Mouse (Mus musculus) hindbrain, embryonic 16.5 days (tissue): ENCODE data around the gene Svop. TPM values are rescaled to one million over a fixed set of nuclear protein-coding genes. Genes with fewer than 3 reads are reported as not detected.

Experiments used
- ATAC-seq: fragments of 200-750 bp; cut with Nextera tagmentation; 2 replicates; pipeline ENCODE4 v1.8.0; 2017; ENCODE audit warnings: moderate TSS enrichment, moderate library complexity
- H3K27ac ChIP-seq: fragments of 300-500 bp; sonication (generic); 2 replicates; pipeline ENCODE4 v1.5.1; 2014; ENCODE audit warnings: low read depth, mild to moderate bottlenecking, control low read depth, low read length, moderate library complexity
- H3K27me3 ChIP-seq: fragments of 300-500 bp; sonication (generic); replicated peaks from 2 replicates; pipeline ENCODE4 v1.6.1; 2014; ENCODE audit warnings: low read length; ENCODE audit not compliant: control insufficient read depth, insufficient read depth
- H3K36me3 ChIP-seq: fragments of 300-500 bp; sonication (generic); 2 replicates; pipeline ENCODE4 v1.6.1; 2014; ENCODE audit warnings: mild to moderate bottlenecking, low read length, moderate library complexity, mixed read lengths; ENCODE audit not compliant: control insufficient read depth, insufficient read depth
- H3K4me1 ChIP-seq: fragments of 300-500 bp; sonication (generic); 2 replicates; pipeline ENCODE4 v1.6.1; 2014; ENCODE audit warnings: low read depth, low read length; ENCODE audit not compliant: control insufficient read depth, insufficient read depth
- H3K4me2 ChIP-seq: fragments of 300-500 bp; sonication (generic); 2 replicates; pipeline ENCODE4 v1.6.1; 2014; ENCODE audit warnings: mild to moderate bottlenecking, low read length, control low read depth, moderate library complexity
- H3K4me3 ChIP-seq: fragments of 300-500 bp; sonication (generic); 2 replicates; pipeline ENCODE4 v1.5.1; 2014; ENCODE audit warnings: mild to moderate bottlenecking, low read length, control low read depth, moderate library complexity
- H3K9ac ChIP-seq: fragments of 300-500 bp; sonication (generic); 2 replicates; pipeline ENCODE4 v1.6.1; 2014; ENCODE audit warnings: low read depth, mild to moderate bottlenecking, control low read depth, low read length, moderate library complexity
- H3K9me3 ChIP-seq: fragments of 300-500 bp; sonication (generic); 2 replicates; pipeline ENCODE4 v1.6.1; 2014; ENCODE audit warnings: mild to moderate bottlenecking, low read length, moderate library complexity; ENCODE audit not compliant: control insufficient read depth
- WGBS: fragments of 180-500 bp; shearing (Covaris S2); extraction: QIAGEN DNeasy Blood & Tissue Kit; methylation state at CpG from one replicate; pipeline ENCODE4 v1.1.7; 2014; 5-methylcytosine and 5-hydroxymethylcytosine counted together
- polyA plus RNA-seq: library from polyadenylated mRNA; unstranded; fragments of >200 nt; fragmentation: Nextera tagmentation; extraction: Ambion mirVana; gene quantifications from 2 replicates; pipeline ENCODE4 v1.2.1, GENCODE M21; 2015

The Svop gene
- polyA plus RNA-seq, 1 experiment from 2014 or later: 97.2 TPM

GRCm38 (mm10) chr5:114130698-114131520 lies 39.5 kb upstream of the Svop start:
- Histone ChIP-seq H3K9me3 (no peaks in the 10 kb centered on the region), H3K27ac (peak overlapping the region; percentile 54; the same call in 1 of the 2 replicates), H3K27me3 (no peaks in the 10 kb centered on the region), H3K4me2 (peak overlapping the region; percentile 99), H3K4me3 (peak overlapping the region; percentile 94), H3K36me3 (no peaks in the 10 kb centered on the region), H3K4me1 (peaks cover 19% of the 10 kb centered on the region), H3K9ac (peak overlapping the region; percentile 68)
- peak; percentile 97 for ATAC-seq
- under 1% methylated on average over 81 of the region's 87 CpGs for WGBS

DNA sequence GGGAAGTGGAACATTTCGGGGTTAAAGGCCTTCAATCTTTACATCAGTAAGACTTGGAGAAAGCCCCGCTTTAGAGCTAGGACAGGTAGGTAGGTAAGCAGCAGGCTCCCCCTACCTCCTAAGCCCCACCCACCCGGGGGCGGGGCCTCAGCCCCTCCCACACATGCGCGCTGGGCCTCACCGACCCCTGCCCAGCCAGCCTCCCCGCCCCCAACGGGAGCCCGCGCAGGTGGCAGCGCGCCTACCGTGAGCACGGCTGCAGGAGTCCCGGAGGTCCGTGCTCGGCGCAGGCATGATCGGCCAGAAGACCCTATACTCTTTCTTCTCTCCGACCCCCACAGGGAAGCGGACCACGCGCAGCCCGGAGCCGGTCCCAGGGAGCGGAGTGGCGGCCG lies 38.8 kb upstream of the Svop start, which contains the start of gene Ung:
Ung (plus strand) TSS at position 176 of the 395 bp plus-strand sequence.
- H3K27me3 ChIP-seq: no peaks in the 10 kb centered on the region
- no peaks in the 10 kb centered on the region for H3K36me3 ChIP-seq
- WGBS: under 1% methylated on average over 21 of the region's 29 CpGs
- H3K4me2 ChIP-seq: peak within 1 kb of the TSS; percentile 99
- H3K4me1 ChIP-seq: peaks cover 19% of the 10 kb centered on the region
- peak; percentile 26 for ATAC-seq
- H3K9ac ChIP-seq: peak within 1 kb of the TSS; percentile 68
- peak within 1 kb of the TSS; percentile 54; the same call in 1 of the 2 replicates for H3K27ac ChIP-seq
- H3K4me3 ChIP-seq: peak within 1 kb of the TSS; percentile 94
- H3K9me3 ChIP-seq: no peaks in the 10 kb centered on the region

DNA sequence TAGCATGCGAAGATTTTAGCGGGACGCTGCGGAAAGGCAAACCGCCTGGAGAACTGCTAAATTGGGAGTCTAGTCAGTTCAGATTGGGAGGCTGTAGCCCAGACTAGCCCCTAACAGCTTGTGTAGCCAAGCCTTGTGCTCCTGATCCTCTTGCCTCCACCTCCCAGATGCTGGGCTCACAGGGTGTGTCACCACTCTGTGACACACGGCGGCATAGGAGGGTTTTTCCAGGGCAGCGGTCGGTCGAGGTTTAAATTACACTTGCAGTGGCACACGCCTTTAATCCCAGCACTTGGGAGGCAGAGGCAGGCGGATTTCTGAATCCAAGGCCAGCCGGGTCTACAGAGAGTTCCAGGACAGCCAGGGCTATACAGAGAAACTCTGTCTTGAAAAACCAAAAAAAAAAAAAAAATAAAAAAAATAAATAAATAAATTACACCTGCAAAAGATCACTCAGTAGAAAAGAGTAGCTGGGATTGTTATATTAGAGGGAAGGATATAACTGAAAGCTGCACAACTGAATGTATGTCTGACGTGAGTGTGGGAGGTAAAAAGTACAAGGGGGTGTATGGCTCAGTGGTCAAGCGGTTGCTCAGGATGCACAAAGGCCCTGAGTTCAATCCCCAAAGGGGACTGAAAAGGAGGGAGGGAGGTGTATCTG lies 38.3 kb upstream of the Svop start:
- Histone ChIP-seq H3K27ac (no peak overlapping the region), H3K9me3 (no peaks in the 10 kb centered on the region), H3K4me1 (peaks cover 19% of the 10 kb centered on the region), H3K4me3 (peak overlapping the region; percentile 94), H3K4me2 (peak overlapping the region; percentile 99), H3K9ac (no peak overlapping the region), H3K36me3 (no peaks in the 10 kb centered on the region), H3K27me3 (no peaks in the 10 kb centered on the region)
- WGBS: 82% methylated on average over 15 of the region's 15 CpGs
- ATAC-seq: no peak

- peak within 1 kb of the TSS; percentile 59 for H3K4me3 ChIP-seq
- peak within 1 kb of the TSS; percentile 64 for H3K9ac ChIP-seq
- ATAC-seq: 0 out of 2 replicates have a peak, but pooled peaks have one; percentile 10
- peaks cover 19% of the 10 kb centered on the region for H3K4me1 ChIP-seq
- peak within 1 kb of the TSS; percentile 79 for H3K27ac ChIP-seq
- no peaks in the 10 kb centered on the region for H3K9me3 ChIP-seq
- under 1% methylated on average over 68 of the region's 69 CpGs for WGBS
- peak within 1 kb of the TSS; percentile 86 for H3K4me2 ChIP-seq
- H3K36me3 ChIP-seq: peaks cover 15% of the 10 kb centered on the region
- no peaks in the 10 kb centered on the region for H3K27me3 ChIP-seq
These were observed 36.3 kb upstream of the Svop start, which contains the start of gene Alkbh2 for GRCm38 (mm10) chr5:114127374-114128349. Gene Alkbh2 (minus strand): TSS chr5:114128218.

DNA sequence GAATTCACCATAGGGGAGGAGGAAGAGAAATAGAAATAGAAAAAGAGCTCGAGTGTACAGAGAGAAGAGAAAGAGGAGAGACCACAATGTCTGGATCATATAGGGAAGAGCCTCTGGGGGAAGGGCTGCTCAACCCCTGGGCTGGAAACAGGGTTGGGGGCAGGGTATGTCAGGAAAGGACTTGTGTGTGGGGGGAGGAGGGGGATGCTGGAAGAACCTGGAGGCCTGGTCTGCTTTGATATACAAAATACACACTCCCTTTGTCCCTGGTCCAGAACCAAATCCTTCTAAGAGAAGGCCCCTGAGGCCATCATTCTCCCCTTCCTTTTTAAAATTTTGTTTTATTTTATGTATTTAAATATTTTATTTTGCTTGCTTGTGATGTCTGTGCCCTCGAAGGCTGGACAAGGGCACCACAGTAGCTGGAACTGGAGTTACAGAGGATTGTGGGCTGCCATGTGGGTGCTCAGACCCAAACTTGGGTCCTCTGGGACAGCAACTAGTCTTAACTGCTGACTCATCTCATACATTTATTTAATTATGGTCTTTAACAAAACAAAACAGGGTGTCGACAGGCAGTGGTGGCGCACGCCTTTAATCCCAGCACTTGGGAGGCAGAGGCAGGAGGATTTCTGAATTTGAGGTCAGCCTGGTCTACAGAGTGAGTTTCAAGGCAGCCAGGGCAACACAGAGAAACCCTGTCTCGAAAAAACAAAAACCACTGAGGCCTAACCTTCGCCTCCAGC lies 35.3 kb upstream of the Svop start:
- Histone ChIP-seq H3K27me3 (no peaks in the 10 kb centered on the region), H3K4me3 (no peak overlapping the region; the same call in 1 of the 2 replicates), H3K4me1 (peaks cover 17% of the 10 kb centered on the region), H3K9ac (no peak overlapping the region; the same call in 1 of the 2 replicates), H3K36me3 (peaks cover 25% of the 10 kb centered on the region), H3K4me2 (peak overlapping the region; percentile 86), H3K9me3 (no peaks in the 10 kb centered on the region), H3K27ac (no peak overlapping the region)
- 89% methylated on average over 7 of the region's 7 CpGs for WGBS
- no peak for ATAC-seq

DNA sequence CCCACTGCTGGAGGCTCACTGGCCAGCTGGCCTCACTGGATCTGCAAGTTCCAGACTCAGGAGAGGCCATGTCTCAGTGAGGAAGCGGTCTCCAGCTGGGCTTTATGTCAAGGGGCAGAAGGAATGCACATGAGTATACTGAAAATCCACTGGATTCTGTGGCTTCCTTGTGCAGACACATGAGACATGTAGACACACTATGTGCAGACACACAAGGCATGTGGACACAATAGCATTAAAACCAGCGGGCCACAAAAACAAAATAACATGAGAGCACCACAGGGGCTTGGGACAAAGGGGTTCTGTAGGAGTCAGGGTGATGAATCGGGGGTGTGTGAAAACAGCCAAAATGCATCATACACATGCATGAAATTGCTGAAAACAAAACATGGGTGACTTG lies 34.6 kb upstream of the Svop start:
- Histone ChIP-seq H3K27ac (no peak overlapping the region), H3K27me3 (no peaks in the 10 kb centered on the region), H3K9ac (no peak overlapping the region), H3K36me3 (peaks cover 32% of the 10 kb centered on the region), H3K4me1 (peaks cover 15% of the 10 kb centered on the region), H3K9me3 (no peaks in the 10 kb centered on the region), H3K4me3 (no peak overlapping the region), H3K4me2 (no peak overlapping the region)
- ATAC-seq: no peak
- 86% methylated on average over 3 of the region's 3 CpGs for WGBS

- no peak overlapping the region for H3K9ac ChIP-seq
- no peaks in the 10 kb centered on the region for H3K4me1 ChIP-seq
- no peak for ATAC-seq
- H3K9me3 ChIP-seq: no peaks in the 10 kb centered on the region
- H3K27ac ChIP-seq: no peak overlapping the region
- H3K36me3 ChIP-seq: peaks cover 42% of the 10 kb centered on the region
- H3K27me3 ChIP-seq: no peaks in the 10 kb centered on the region
- 87% methylated on average over 4 of the region's 4 CpGs for WGBS
- H3K4me2 ChIP-seq: no peak overlapping the region
- H3K4me3 ChIP-seq: no peak overlapping the region
These were observed 28.4 kb upstream of the Svop start for GRCm38 (mm10) chr5:114119806-114120205.

DNA sequence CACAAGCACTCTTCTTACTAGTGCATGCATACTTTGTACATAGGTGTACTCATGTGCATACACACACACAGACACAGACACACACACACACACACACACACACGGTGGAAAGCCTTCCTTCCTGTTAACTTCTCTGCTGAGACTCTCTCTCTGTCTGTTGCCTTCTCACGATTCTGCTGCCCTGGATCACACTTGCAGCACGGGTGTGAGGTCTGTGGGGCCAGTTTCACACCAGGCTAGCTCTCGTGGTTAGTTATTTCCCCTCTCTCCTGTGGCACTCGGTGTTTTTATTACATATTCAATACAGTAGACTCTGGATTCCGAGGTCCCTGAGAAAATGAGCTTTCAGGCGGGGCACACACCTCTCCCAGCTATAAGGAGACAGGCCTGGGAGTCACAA lies 25.2 kb upstream of the Svop start:
- no peak overlapping the region for H3K4me3 ChIP-seq

More for the DNA sequence above, 25.2 kb upstream of the Svop start:
- Histone ChIP-seq H3K4me1 (no peaks in the 10 kb centered on the region), H3K27me3 (no peaks in the 10 kb centered on the region), H3K9ac (no peak overlapping the region), H3K9me3 (no peaks in the 10 kb centered on the region), H3K27ac (no peak overlapping the region), H3K4me2 (no peak overlapping the region), H3K36me3 (peaks cover 31% of the 10 kb centered on the region)
- no peak for ATAC-seq
- 87% methylated on average over 7 of the region's 7 CpGs for WGBS
